24 mouse cellular contexts compared by ENCODE assay signal in genomic region chr6:28369966-28370683, GRCm38 (mm10). TPM values are rescaled to one million over a fixed set of nuclear protein-coding genes. Genes with fewer than 3 reads are reported as not detected.
DNase-seq lines count a peak whose midpoint lies in the region; ATAC-seq and TF ChIP-seq lines count a peak whose summit lies in the region.
"Had no signal": no experiment of that assay in that cellular context is flagged by ENCODE, and none has a peak within 500 bp of the region (broad histone marks: within the 10 kb centered on the region; RNA-seq: fewer than 3 reads in every experiment).

No protein-coding gene starts in this region.

- no peaks in the 10 kb centered on the region for H3K36me3 ChIP-seq in midbrain, embryonic 11.5 days (ENCODE audit: control insufficient read depth, insufficient read depth, low read length)
- no peaks in the 10 kb centered on the region for H3K36me3 ChIP-seq in midbrain, embryonic 16.5 days (ENCODE audit: control insufficient read depth, insufficient read depth, low read length)
- H3K36me3 ChIP-seq in forebrain, embryonic 14.5 days (ENCODE audit: control insufficient read depth, insufficient read depth, low read length) = no peaks in the 10 kb centered on the region
- H3K36me3 ChIP-seq: embryonic facial prominence, embryonic 13.5 days; heart, embryonic 15.5 days; hindbrain, embryonic 13.5 days had no signal

- no peak overlapping the region for H3K9ac ChIP-seq in midbrain, embryonic 11.5 days (ENCODE audit: low read length)
- no peak overlapping the region for H3K9ac ChIP-seq in midbrain, embryonic 16.5 days (ENCODE audit: low read depth, low read length)
- H3K9ac ChIP-seq in forebrain, embryonic 14.5 days (ENCODE audit: low read length) = no peak overlapping the region
- H3K9ac ChIP-seq: embryonic facial prominence, embryonic 13.5 days; heart, embryonic 15.5 days; hindbrain, embryonic 13.5 days had no signal

- H3K4me1 ChIP-seq in midbrain, embryonic 11.5 days (ENCODE audit: control insufficient read depth, insufficient read depth, low read length) = no peaks in the 10 kb centered on the region
- no peaks in the 10 kb centered on the region for H3K4me1 ChIP-seq in midbrain, embryonic 16.5 days (ENCODE audit: control insufficient read depth, insufficient read depth, low read length)
- H3K4me1 ChIP-seq in forebrain, embryonic 14.5 days (ENCODE audit: control insufficient read depth, insufficient read depth, low read length) = peaks cover 10% of the 10 kb centered on the region; the same call in 1 of the 2 replicates
- H3K4me1 ChIP-seq: embryonic facial prominence, embryonic 13.5 days; heart, embryonic 15.5 days; hindbrain, embryonic 13.5 days had no signal

- ATAC-seq in midbrain, embryonic 11.5 days (ENCODE audit: low FRiP score) = no peak
- ATAC-seq in midbrain, embryonic 16.5 days = no peak
- ATAC-seq in forebrain, embryonic 14.5 days = peak; percentile 91
- no peak for ATAC-seq in megakaryocyte, adult 5-6 weeks (ENCODE audit: poor library complexity, severe bottlenecking)
- ATAC-seq: hindbrain, postnatal 0 days had no signal

- H3K4me2 ChIP-seq in midbrain, embryonic 11.5 days = no peak overlapping the region
- no peak overlapping the region for H3K4me2 ChIP-seq in midbrain, embryonic 16.5 days (ENCODE audit: low read length)
- H3K4me2 ChIP-seq in forebrain, embryonic 14.5 days (ENCODE audit: low read length) = no peak overlapping the region
- H3K4me2 ChIP-seq: embryonic facial prominence, embryonic 13.5 days; heart, embryonic 11.5 days; heart, embryonic 15.5 days; hindbrain, embryonic 13.5 days had no signal

- no peaks in the 10 kb centered on the region for H3K27me3 ChIP-seq in midbrain, embryonic 11.5 days (ENCODE audit: control insufficient read depth, insufficient read depth, low read length)
- H3K27me3 ChIP-seq in midbrain, embryonic 16.5 days (ENCODE audit: control insufficient read depth, insufficient read depth, low read depth, low read length) = no peaks in the 10 kb centered on the region
- H3K27me3 ChIP-seq in forebrain, embryonic 14.5 days (replicated peaks; ENCODE audit: control insufficient read depth, insufficient read depth, low read length) = no peaks in the 10 kb centered on the region
- H3K27me3 ChIP-seq: CH12.LX; embryonic facial prominence, embryonic 13.5 days; heart, embryonic 15.5 days; hindbrain, embryonic 13.5 days had no signal

- no peak overlapping the region for H3K27ac ChIP-seq in midbrain, embryonic 11.5 days (ENCODE audit: low read depth, low read length)
- H3K27ac ChIP-seq in midbrain, embryonic 16.5 days (ENCODE audit: low read length) = no peak overlapping the region
- H3K27ac ChIP-seq in forebrain, embryonic 14.5 days (ENCODE audit: low read depth, low read length) = peak overlapping the region; percentile 48; the same call in 1 of the 2 replicates
- H3K27ac ChIP-seq: embryonic facial prominence, embryonic 13.5 days; heart, adult 2 months; heart, embryonic 15.5 days; hindbrain, postnatal 0 days had no signal

- 87% methylated on average over 6 of the region's 6 CpGs for WGBS in midbrain, embryonic 11.5 days
- WGBS in midbrain, embryonic 16.5 days = 83% methylated on average over 6 of the region's 6 CpGs
- WGBS in forebrain, embryonic 14.5 days = 21% methylated on average over 6 of the region's 6 CpGs

- H3K9me3 ChIP-seq in midbrain, embryonic 11.5 days (ENCODE audit: control insufficient read depth, low read length) = no peaks in the 10 kb centered on the region
- H3K9me3 ChIP-seq in midbrain, embryonic 16.5 days (replicated peaks; ENCODE audit: control insufficient read depth, low read length, poor library complexity, severe bottlenecking) = no peaks in the 10 kb centered on the region
- no peaks in the 10 kb centered on the region for H3K9me3 ChIP-seq in forebrain, embryonic 14.5 days (replicated peaks; ENCODE audit: control insufficient read depth, low read length)
- H3K9me3 ChIP-seq: embryonic facial prominence, embryonic 13.5 days; heart, embryonic 15.5 days; hindbrain, embryonic 13.5 days had no signal

- DNase-seq in midbrain, embryonic 11.5 days (ENCODE audit: low spot score, missing footprints) = peak; percentile 67
- peak; percentile 88 for DNase-seq in brain, embryonic 14.5 days (ENCODE audit: low read depth)
- peak; percentile 81 for DNase-seq in forebrain, embryonic 14.5 days (ENCODE audit: low spot score)
- peak; percentile 7 for DNase-seq in retina, embryonic 14.5 days (ENCODE audit: low spot score)
- DNase-seq in kidney, postnatal 14 days = no peak
- DNase-seq: adrenal gland, adult 8-10 months; adrenal gland, postnatal 36 days; cerebellum, adult 18-20 months; cerebellum, adult 9-11 months; cerebellum, postnatal 36 days; gastrocnemius, postnatal 14 days; heart, adult 2 months; heart, postnatal 14 days had no signal

- no peak for TF ChIP-seq POLR2A in brain, embryonic 14.5 days (IDR thresholded peaks at IDR 0.05; ENCODE audit: borderline replicate concordance, extremely low read depth, insufficient read depth, insufficient read length, poor library complexity, severe bottlenecking)

- no peak for TF ChIP-seq CTCF in brain, embryonic 14.5 days (IDR thresholded peaks at IDR 0.05; ENCODE audit: borderline replicate concordance, extremely low read depth, insufficient read depth, insufficient read length)

- no peak overlapping the region for H3K4me3 ChIP-seq in midbrain, embryonic 11.5 days (ENCODE audit: low read depth, low read length)
- no peak overlapping the region for H3K4me3 ChIP-seq in midbrain, embryonic 16.5 days (ENCODE audit: low read depth, low read length)
- H3K4me3 ChIP-seq in forebrain, embryonic 14.5 days (ENCODE audit: low read depth, low read length) = no peak overlapping the region
- H3K4me3 ChIP-seq: embryonic facial prominence, embryonic 13.5 days; heart, adult 2 months; heart, embryonic 15.5 days; hindbrain, embryonic 13.5 days had no signal

RNA-seq across cellular contexts. Expression of gene Zfp800, which starts 27.7 kb away (rescaled TPM):
- polyA plus RNA-seq in midbrain, embryonic 11.5 days (2014; fragmentation: Nextera tagmentation; extraction: Ambion mirVana) = 33.0 and 33.5 TPM in 2 replicates
- polyA plus RNA-seq in midbrain, embryonic 16.5 days (2015; fragmentation: Nextera tagmentation; extraction: Ambion mirVana) = 16.6 and 24.6 TPM in 2 replicates
- 6.1 and 8.8 TPM in 2 replicates for polyA plus RNA-seq in brain, embryonic 14.5 days (2012; rRNA removed)
- polyA plus RNA-seq in forebrain, embryonic 14.5 days (2014; fragmentation: Nextera tagmentation; extraction: Ambion mirVana) = 19.6 and 23.9 TPM in 2 replicates
- 29.3 and 40.3 TPM in 2 replicates for total RNA-seq in megakaryocyte, adult 5-6 weeks (2015)
- 36.1 and 48.9 TPM in 2 replicates for total RNA-seq in megakaryocyte, adult 5-6 weeks (2017)

RNA-seq across cellular contexts. Expression of gene Arf5, which starts 53.2 kb away (rescaled TPM):
- polyA plus RNA-seq in midbrain, embryonic 11.5 days (2014; fragmentation: Nextera tagmentation; extraction: Ambion mirVana) = 307 and 332 TPM in 2 replicates
- polyA plus RNA-seq in midbrain, embryonic 16.5 days (2015; fragmentation: Nextera tagmentation; extraction: Ambion mirVana) = 418 and 435 TPM in 2 replicates
- polyA plus RNA-seq in brain, embryonic 14.5 days (2012; rRNA removed) = 428 and 477 TPM in 2 replicates
- 407 and 420 TPM in 2 replicates for polyA plus RNA-seq in forebrain, embryonic 14.5 days (2014; fragmentation: Nextera tagmentation; extraction: Ambion mirVana)
- total RNA-seq in megakaryocyte, adult 5-6 weeks (2015) = 68.1 and 109 TPM in 2 replicates
- 48.1 and 70.7 TPM in 2 replicates for total RNA-seq in megakaryocyte, adult 5-6 weeks (2017)

RNA-seq across cellular contexts. Expression of gene Fscn3, which starts 57.5 kb away (rescaled TPM):
- not detected in 2 replicates for polyA plus RNA-seq in midbrain, embryonic 11.5 days (2014; fragmentation: Nextera tagmentation; extraction: Ambion mirVana)
- polyA plus RNA-seq in midbrain, embryonic 16.5 days (2015; fragmentation: Nextera tagmentation; extraction: Ambion mirVana) = 0.13 TPM in 1 of 2 replicates, not detected in the other
- polyA plus RNA-seq in brain, embryonic 14.5 days (2012; rRNA removed) = 0.05 and 0.15 TPM in 2 replicates
- polyA plus RNA-seq in forebrain, embryonic 14.5 days (2014; fragmentation: Nextera tagmentation; extraction: Ambion mirVana) = not detected in 2 replicates
- total RNA-seq in megakaryocyte, adult 5-6 weeks (2015) = not detected in 2 replicates
- not detected in 2 replicates for total RNA-seq in megakaryocyte, adult 5-6 weeks (2017)
- total RNA-seq: CH12.LX; gastrocnemius, adult 18-20 months; gastrocnemius, postnatal 14 days; heart, adult 2 months; hematopoietic stem cell, adult 5-6 weeks; hindbrain, postnatal 0 days had no signal
- polyA plus RNA-seq: embryonic facial prominence, embryonic 13.5 days; heart, adult 2 months; heart, embryonic 11.5 days; heart, embryonic 15.5 days; hindbrain, embryonic 13.5 days; hindbrain, postnatal 0 days; intestine, embryonic 14.5 days had no signal

RNA-seq across cellular contexts. Expression of gene Gcc1, which starts 58.1 kb away (rescaled TPM):
- 8.2 and 8.9 TPM in 2 replicates for polyA plus RNA-seq in midbrain, embryonic 11.5 days (2014; fragmentation: Nextera tagmentation; extraction: Ambion mirVana)
- polyA plus RNA-seq in midbrain, embryonic 16.5 days (2015; fragmentation: Nextera tagmentation; extraction: Ambion mirVana) = 13.0 and 14.3 TPM in 2 replicates
- polyA plus RNA-seq in brain, embryonic 14.5 days (2012; rRNA removed) = 6.3 and 9.1 TPM in 2 replicates
- 7.2 and 9.7 TPM in 2 replicates for polyA plus RNA-seq in forebrain, embryonic 14.5 days (2014; fragmentation: Nextera tagmentation; extraction: Ambion mirVana)
- 4.2 and 4.8 TPM in 2 replicates for total RNA-seq in megakaryocyte, adult 5-6 weeks (2015)
- 14.2 and 19.7 TPM in 2 replicates for total RNA-seq in megakaryocyte, adult 5-6 weeks (2017)
